Mouse (Mus musculus) kidney, postnatal 25 days (tissue): ENCODE results near the gene Alk.

Experiments
- DNase-seq, 2 experiments: peaks; one replicate each; pipeline ENCODE4 v3.0.0; 2021; ENCODE audit warnings: mixed read lengths in 2 of 2

Alk gene

GRCm38 (mm10) chr17:71955011-71955410, 649.4 kb downstream of the Alk start:
- no peak for DNase-seq

- no peak for DNase-seq
These were observed 650.1 kb downstream of the Alk start for GRCm38 (mm10) chr17:71954217-71954844.

GRCm38 (mm10) chr17:71950968-71951367, 653.5 kb downstream of the Alk start:
- no peak for DNase-seq

- no peak for DNase-seq
These were observed 655.7 kb downstream of the Alk start for GRCm38 (mm10) chr17:71948687-71949086.

DNA sequence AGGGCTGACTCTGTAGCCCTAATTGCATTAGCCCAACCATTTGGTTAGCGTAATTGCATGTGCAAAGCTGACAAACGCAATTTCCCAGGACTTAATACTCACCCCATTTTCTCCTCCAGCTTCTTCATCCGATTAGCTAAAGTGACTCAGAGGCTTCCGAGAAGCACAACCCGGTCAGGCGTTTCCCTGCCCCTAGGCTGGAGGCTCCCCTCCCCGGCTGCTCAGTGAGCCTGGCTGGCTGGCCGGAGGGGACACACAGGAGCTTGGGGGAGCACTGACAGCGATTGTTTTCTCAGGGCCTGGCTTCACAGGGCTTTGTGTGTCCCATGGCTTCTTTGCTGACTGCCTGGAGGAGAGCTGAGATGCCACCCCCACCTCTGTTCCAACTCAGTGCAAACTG, 657.0 kb downstream of the Alk start:
- no peak for DNase-seq

GRCm38 (mm10) chr17:71944020-71944419, 660.4 kb downstream of the Alk start:
- DNase-seq, result no peak

GRCm38 (mm10) chr17:71942052-71942451, 662.4 kb downstream of the Alk start:
- DNase-seq, result peak; percentile 53 to 61

GRCm38 (mm10) chr17:71941436-71941835, 663.0 kb downstream of the Alk start:
- DNase-seq, result no peak

DNA sequence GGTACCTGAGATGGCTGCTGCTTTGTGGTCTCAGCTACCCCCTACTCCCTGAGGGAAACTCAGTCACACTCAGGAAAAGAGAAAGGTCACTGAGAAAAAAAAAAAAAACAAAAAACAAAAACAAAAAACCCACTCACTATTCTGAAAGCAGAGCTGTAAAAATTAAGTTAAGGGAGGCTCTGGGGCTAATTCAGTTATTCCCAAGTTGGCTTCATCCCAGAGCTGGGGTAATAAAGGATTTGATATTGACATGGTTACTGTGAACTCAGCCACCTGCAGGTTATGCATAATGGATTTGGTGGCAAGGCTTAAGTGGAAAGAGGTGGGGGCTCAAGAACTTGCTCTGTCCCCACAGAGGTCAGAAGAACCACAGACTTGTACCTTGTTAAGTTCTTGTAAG, 667.7 kb downstream of the Alk start:
- DNase-seq, result no peak

- DNase-seq, result no peak
These were observed 668.6 kb downstream of the Alk start for GRCm38 (mm10) chr17:71935837-71936236.

DNA sequence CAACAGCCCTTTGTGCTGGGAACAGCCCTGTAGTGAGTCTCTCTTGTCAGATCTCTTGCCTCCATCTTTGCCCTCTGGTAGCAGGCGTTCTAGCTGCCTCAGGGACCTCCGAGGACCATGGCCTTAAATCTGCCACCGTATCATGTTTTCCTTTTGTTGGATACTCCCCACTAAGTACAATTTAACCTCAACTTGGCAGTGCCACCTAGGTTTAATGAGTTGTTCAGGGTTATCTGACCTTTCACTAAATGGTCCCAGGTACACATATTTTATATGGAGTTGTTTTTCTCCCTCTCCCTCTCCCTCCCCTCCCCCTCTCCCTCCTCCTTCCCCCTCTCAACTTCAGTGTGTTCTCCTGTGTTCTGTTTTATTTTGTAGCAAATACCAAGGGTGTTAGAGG, 669.1 kb downstream of the Alk start:
- no peak for DNase-seq

- no peak for DNase-seq
These were observed 689.5 kb downstream of the Alk start for GRCm38 (mm10) chr17:71914941-71915340.

DNA sequence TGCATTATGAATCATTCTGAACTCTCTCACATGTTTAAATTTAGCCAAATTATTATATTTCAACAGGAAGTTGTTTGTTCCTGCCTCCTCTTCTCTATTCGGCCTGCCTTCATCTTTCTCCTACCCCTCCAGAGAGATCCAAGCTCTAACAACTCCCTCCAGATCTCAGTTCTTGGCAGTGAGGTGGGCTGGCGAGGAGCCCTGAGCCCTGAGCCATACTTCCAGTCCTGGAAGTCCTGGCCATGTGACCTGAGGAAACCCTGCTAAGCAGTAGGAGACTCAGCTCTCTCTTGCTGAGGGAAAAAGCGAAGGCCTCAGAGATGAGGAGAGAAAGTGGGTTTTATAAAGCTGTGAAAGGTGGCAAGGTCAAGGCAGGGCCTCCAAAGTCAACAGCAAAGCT, 689.9 kb downstream of the Alk start:
- DNase-seq, result peak in 1 of 2 experiments; percentile 34

DNA sequence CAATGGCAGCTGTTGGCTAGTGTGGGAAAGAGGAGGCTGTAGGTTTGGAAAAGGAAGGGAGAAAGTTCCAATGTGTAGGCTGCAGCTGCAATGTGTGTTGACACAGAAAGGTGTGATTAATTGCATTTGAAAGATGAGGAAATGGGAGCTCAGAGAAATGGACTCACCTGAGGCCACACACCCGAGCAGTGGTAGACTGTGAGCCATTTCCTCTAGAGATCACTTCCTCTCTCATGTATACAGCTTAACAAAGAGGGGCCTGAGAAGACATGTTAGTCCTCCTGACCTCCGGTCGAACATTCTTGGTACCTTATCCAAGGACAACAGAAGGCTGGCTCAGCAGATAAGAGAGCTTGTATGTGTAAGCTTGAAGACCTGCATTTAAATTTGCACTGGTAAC, 691.2 kb downstream of the Alk start:
- no peak for DNase-seq

GRCm38 (mm10) chr17:71909107-71909506, 695.3 kb downstream of the Alk start:
- peak in 1 of 2 experiments; percentile 53 for DNase-seq

DNA sequence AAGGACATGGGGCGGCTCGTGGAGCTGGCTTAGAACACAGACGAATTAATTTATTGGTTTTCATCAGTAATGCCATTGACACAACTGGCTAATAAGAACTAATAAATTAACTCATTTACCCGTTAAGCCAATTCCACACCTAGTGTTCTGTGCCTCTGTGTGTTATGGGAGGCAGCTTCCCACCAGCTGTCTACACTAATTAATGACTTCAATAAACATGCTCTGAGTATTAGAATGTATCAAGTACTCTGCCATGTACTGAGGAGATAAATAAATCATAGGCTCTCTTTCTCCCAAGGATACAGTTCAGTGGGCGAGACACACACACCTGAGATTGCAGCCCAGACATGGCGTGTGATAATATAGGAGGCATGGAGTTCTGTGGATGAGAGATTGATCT, 723.1 kb downstream of the Alk start:
- DNase-seq, result no peak

GRCm38 (mm10) chr17:71875492-71875891, 728.9 kb downstream of the Alk start:
- DNase-seq, result no peak

GRCm38 (mm10) chr17:71874795-71875194, 729.6 kb downstream of the Alk start:
- no peak for DNase-seq

- DNase-seq, result peak; percentile 69 to 72
These were observed 730.4 kb downstream of the Alk start for GRCm38 (mm10) chr17:71874077-71874476.

- DNase-seq, result peak in 1 of 2 experiments; percentile 60
These were observed 731.5 kb downstream of the Alk start for GRCm38 (mm10) chr17:71872976-71873375.

GRCm38 (mm10) chr17:71871981-71872380, 732.4 kb downstream of the Alk start:
- no peak for DNase-seq

GRCm38 (mm10) chr17:71870641-71871040, 733.8 kb downstream of the Alk start:
- no peak for DNase-seq

DNA sequence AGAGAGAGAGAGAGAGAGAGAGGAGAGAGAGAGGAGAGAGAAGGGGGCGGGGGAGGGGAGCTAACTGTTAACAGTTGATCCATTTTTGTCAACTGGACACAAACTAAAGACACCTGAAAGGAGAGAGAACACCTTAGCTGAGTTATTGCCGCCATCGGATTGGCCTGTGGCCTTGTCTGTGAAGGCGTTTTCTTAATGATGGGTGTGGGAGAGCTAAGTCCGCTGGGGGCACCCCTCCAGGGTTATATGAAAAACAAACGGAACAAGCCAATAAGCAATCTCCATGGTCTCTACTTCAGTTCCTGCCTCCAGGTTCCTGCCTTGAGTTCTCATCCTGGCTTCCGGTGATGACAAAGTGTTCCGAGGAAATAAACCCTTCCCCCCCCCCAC, 734.2 kb downstream of the Alk start:
- no peak for DNase-seq

DNA sequence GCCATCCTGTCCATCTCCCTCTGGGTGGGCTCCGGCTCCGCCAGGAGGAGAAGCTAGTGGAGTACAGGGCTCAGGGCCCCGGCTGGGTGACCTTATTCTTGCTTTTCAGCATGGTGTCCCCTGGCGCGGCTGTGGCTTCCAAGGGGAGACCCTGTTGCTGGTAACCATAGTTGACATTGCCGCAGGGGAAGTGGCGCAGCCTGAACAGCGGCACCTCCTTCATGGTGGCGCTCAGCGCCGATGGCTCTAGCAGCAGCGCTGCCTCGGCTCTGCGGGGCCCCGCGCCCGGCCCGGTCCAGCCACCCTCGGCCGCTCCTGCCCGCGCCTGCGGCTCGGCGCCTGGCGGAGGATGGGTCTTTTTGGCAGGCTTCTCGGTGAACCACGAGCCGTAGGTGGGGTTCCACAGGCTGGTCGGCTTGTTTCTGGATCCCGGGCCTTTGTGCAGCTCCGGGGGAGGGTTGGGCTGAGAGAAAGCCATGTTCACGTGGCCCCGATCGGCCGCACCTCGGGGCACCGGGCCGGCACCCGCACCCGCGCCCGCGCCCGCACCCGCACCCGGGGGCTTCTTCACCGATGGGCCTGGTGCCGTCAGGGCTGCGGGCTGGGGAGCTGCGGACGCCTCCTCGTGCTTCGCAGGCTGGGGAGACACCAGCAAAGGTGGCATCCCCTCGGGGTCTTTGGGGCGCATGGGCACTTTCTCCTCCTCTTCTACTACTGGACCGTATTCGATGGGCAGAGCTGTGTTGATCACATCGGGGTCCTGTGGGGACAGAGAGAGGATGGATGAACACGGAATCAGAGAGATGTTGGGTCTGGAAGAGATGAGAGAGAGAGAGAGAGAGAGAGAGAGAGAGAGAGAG, 734.8 kb downstream of the Alk start:
- no peak for DNase-seq
